Mouse (Mus musculus) C2C12 (cell line): ENCODE measurements around the gene Bcl11a.

Experiments
- CTCF ChIP-seq: IDR thresholded peaks from one replicate; pipeline ENCODE4 v1.5.1; 2011; ENCODE audit not compliant: control insufficient read depth, insufficient read depth, insufficient read length
- USF1 ChIP-seq: IDR thresholded peaks from one replicate; pipeline ENCODE4 v1.6.1; 2011; ENCODE audit warnings: low read depth, mild to moderate bottlenecking, control low read depth, moderate library complexity

GRCm38 (mm10) chr11:24196460-24197190, 118.8 kb downstream of the Bcl11a start:
- TF ChIP-seq CTCF (no peak), USF1 (no peak)
